Mouse (Mus musculus) CH12.LX (cell line): ENCODE measurements around the gene Tas2r125. TPM values are rescaled to one million over a fixed set of nuclear protein-coding genes. Genes with fewer than 3 reads are reported as not detected.

Experiments used
- DNase-seq: peaks from one replicate; pipeline ENCODE4 v3.0.0-alpha.2; 2013; ENCODE audit errors: extremely low read depth
- H3K27ac ChIP-seq: 2 replicates; pipeline ENCODE4 v1.5.1; 2012; ENCODE audit warnings: low read depth, mild to moderate bottlenecking, control low read depth, moderate library complexity; ENCODE audit not compliant: insufficient read depth
- H3K27me3 ChIP-seq: replicated peaks from 2 replicates; pipeline ENCODE3; 2012; ENCODE audit warnings: inconsistent platforms
- H3K36me3 ChIP-seq, 2 experiments: replicated peaks in 1 of 2; 2 replicates each; pipeline versions ENCODE3 to v1.6.1; 2012; ENCODE audit warnings: inconsistent platforms in 1 of 2, low read length in 1 of 2, mild to moderate bottlenecking in 1 of 2, mixed read lengths in 1 of 2, moderate library complexity in 1 of 2; ENCODE audit not compliant: control insufficient read depth in 1 of 2, insufficient read depth in 1 of 2
- H3K4me1 ChIP-seq, 2 experiments: 2 replicates each; pipeline ENCODE4 v1.6.1; 2012; ENCODE audit warnings: inconsistent platforms in 1 of 2, moderate library complexity in 1 of 2; ENCODE audit not compliant: insufficient read depth in 2 of 2, control insufficient read depth in 1 of 2
- H3K4me2 ChIP-seq: 2 replicates; pipeline ENCODE4 v1.6.1; 2012; ENCODE audit warnings: low read depth, mild to moderate bottlenecking, control low read depth; ENCODE audit not compliant: poor library complexity, insufficient read depth, severe bottlenecking
- H3K4me3 ChIP-seq, 3 experiments: fragments of 150-350 bp in 1 of 3; sonication (generic) in 1 of 3; replicated peaks in 1 of 3; 2 replicates each; pipeline versions ENCODE3 to v1.5.1; 2011 to 2012; ENCODE audit warnings: low read depth in 2 of 3, low read length in 2 of 3, mild to moderate bottlenecking in 2 of 3, moderate library complexity in 2 of 3, control low read depth in 1 of 3, improper control_type of control experiment in 1 of 3, inconsistent platforms in 1 of 3, mixed read lengths in 1 of 3; ENCODE audit not compliant: poor library complexity in 1 of 3
- H3K79me2 ChIP-seq: replicated peaks from 2 replicates; pipeline ENCODE4 v1.6.1; 2012; ENCODE audit warnings: mild to moderate bottlenecking, moderate library complexity; ENCODE audit not compliant: control insufficient read depth, poor library complexity, insufficient read depth, severe bottlenecking; ENCODE audit errors: extremely low read depth
- H3K9ac ChIP-seq: 2 replicates; pipeline ENCODE4 v1.6.1; 2012; ENCODE audit warnings: low read depth, mild to moderate bottlenecking, control low read depth, moderate library complexity; ENCODE audit not compliant: insufficient read depth
- H3K9me3 ChIP-seq: replicated peaks from 2 replicates; pipeline ENCODE3; 2012; ENCODE audit warnings: low read length, inconsistent platforms, mixed read lengths
- CHD1 ChIP-seq: IDR thresholded peaks from 2 replicates; pipeline ENCODE4 v1.6.1; 2012; ENCODE audit warnings: low read depth, low read length, improper control_type of control experiment, inconsistent platforms
- E2F4 ChIP-seq: IDR thresholded peaks from 2 replicates; pipeline ENCODE4 v1.6.1; 2011; ENCODE audit warnings: low read depth, low read length, improper control_type of control experiment; ENCODE audit not compliant: insufficient replicate concordance
- EP300 ChIP-seq: IDR thresholded peaks from 2 replicates; pipeline ENCODE4 v1.6.1; 2011; ENCODE audit warnings: low read length, improper control_type of control experiment
- GABPA ChIP-seq: IDR thresholded peaks from 2 replicates; pipeline ENCODE4 v1.6.1; 2012; ENCODE audit warnings: low read depth, low read length, improper control_type of control experiment, inconsistent platforms; ENCODE audit not compliant: insufficient replicate concordance
- HCFC1 ChIP-seq: IDR thresholded peaks from 2 replicates; pipeline ENCODE4 v1.6.1; 2012; ENCODE audit warnings: low read depth, mild to moderate bottlenecking, inconsistent platforms, low read length, improper control_type of control experiment
- IRF4 ChIP-seq: IDR thresholded peaks from 2 replicates; pipeline ENCODE4 v1.6.1; 2014; ENCODE audit warnings: low read depth, mild to moderate bottlenecking, inconsistent platforms, low read length, improper control_type of control experiment
- JUN ChIP-seq: IDR thresholded peaks from 2 replicates; pipeline ENCODE4 v1.6.1; 2011; ENCODE audit warnings: low read depth, mild to moderate bottlenecking, low read length, improper control_type of control experiment, moderate library complexity; ENCODE audit not compliant: insufficient read depth
- JUND ChIP-seq: conservative IDR thresholded peaks from 2 replicates; pipeline ENCODE4 v1.6.1; 2011; ENCODE audit warnings: low read depth, low read length, improper control_type of control experiment
- KAT2A ChIP-seq: IDR thresholded peaks from 2 replicates; pipeline ENCODE4 v1.6.1; 2012; ENCODE audit warnings: low read length, improper control_type of control experiment, inconsistent platforms; ENCODE audit not compliant: insufficient replicate concordance
- MAFK ChIP-seq: IDR thresholded peaks from 2 replicates; pipeline ENCODE4 v1.6.1; 2011; ENCODE audit warnings: low read length, improper control_type of control experiment; ENCODE audit not compliant: insufficient replicate concordance
- MAZ ChIP-seq: IDR thresholded peaks from 2 replicates; pipeline ENCODE4 v1.6.1; 2012; ENCODE audit warnings: low read depth, mild to moderate bottlenecking, inconsistent platforms, low read length, improper control_type of control experiment, moderate library complexity
- MEF2A ChIP-seq: IDR thresholded peaks from 2 replicates; pipeline ENCODE4 v1.6.1; 2014; ENCODE audit warnings: low read depth, mild to moderate bottlenecking, inconsistent platforms, low read length, improper control_type of control experiment, borderline replicate concordance
- MYC ChIP-seq: IDR thresholded peaks from 2 replicates; pipeline ENCODE4 v1.6.1; 2011; ENCODE audit warnings: low read depth, mild to moderate bottlenecking, improper control_type of control experiment, low read length
- POLR2AphosphoS2 ChIP-seq: IDR thresholded peaks from 2 replicates; pipeline ENCODE4 v1.6.1; 2011; ENCODE audit warnings: low read depth, low read length, improper control_type of control experiment
- RCOR1 ChIP-seq: conservative IDR thresholded peaks from 2 replicates; pipeline ENCODE4 v1.6.1; 2012; ENCODE audit warnings: low read depth, mild to moderate bottlenecking, inconsistent platforms, low read length, improper control_type of control experiment
- SMC3 ChIP-seq: IDR thresholded peaks from 2 replicates; pipeline ENCODE4 v1.6.1; 2011; ENCODE audit warnings: low read depth, low read length, improper control_type of control experiment
- TBP ChIP-seq: conservative IDR thresholded peaks from 2 replicates; pipeline ENCODE4 v1.6.1; 2011; ENCODE audit warnings: low read depth, low read length, improper control_type of control experiment
- TCF12 ChIP-seq: IDR thresholded peaks from 2 replicates; pipeline ENCODE4 v1.6.1; 2014; ENCODE audit warnings: low read depth, mild to moderate bottlenecking, inconsistent platforms, low read length, improper control_type of control experiment
- USF1 ChIP-seq: IDR thresholded peaks from 2 replicates; pipeline ENCODE4 v1.6.1; 2014; ENCODE audit warnings: low read depth, mild to moderate bottlenecking, inconsistent platforms, low read length, improper control_type of control experiment
- USF2 ChIP-seq: conservative IDR thresholded peaks from 2 replicates; pipeline ENCODE4 v1.6.1; 2011; ENCODE audit warnings: low read depth, low read length, improper control_type of control experiment
- ZKSCAN1 ChIP-seq: IDR thresholded peaks from 2 replicates; pipeline ENCODE4 v1.6.1; 2012; ENCODE audit warnings: low read depth, inconsistent platforms, low read length, improper control_type of control experiment, borderline replicate concordance
- ZMIZ1 ChIP-seq: IDR thresholded peaks from 2 replicates; pipeline ENCODE4 v1.6.1; 2012; ENCODE audit warnings: low read depth, mild to moderate bottlenecking, inconsistent platforms, low read length, improper control_type of control experiment
- dilution Hi-C: fragments of 300-500 bp; cut with MboI; formaldehyde crosslinking; loops from 2 replicates; pipeline ENCODE4 v1.14.3; 2020; ENCODE audit warnings: low sequenced_read_pairs; ENCODE audit not compliant: extremely low pct_unique_long_range_greater_than_20kb, extremely low pct_ligation_motif_present
- in situ Hi-C: fragments of 300-500 bp; cut with MboI; formaldehyde crosslinking; loops from 3 replicates; pipeline ENCODE4 v1.14.3; 2019; ENCODE audit warnings: low sequenced_read_pairs, low pct_ligation_motif_present, low pct_unique_long_range_greater_than_20kb, mixed read lengths
- polyA plus RNA-seq: library from polyadenylated mRNA; unstranded; fragments of >175 nt; gene quantifications from 2 replicates; pipeline ENCODE4 v1.2.1, GENCODE M21; 2012; ENCODE audit warnings: low read depth; ENCODE audit not compliant: insufficient read length
- total RNA-seq, 2 experiments: library from RNA; depleted of rRNA; stranded (reverse); fragments of 300-350 nt in 1 of 2; fragments of >200 nt in 1 of 2; gene quantifications; 2 replicates each; pipeline ENCODE4 v1.2.3; 2012 to 2014

Tas2r125 gene
- not detected in 2 replicates for total RNA-seq (2012; rRNA removed)
- not detected in 2 replicates for total RNA-seq (2014; rRNA removed)
- not detected in 2 replicates for polyA plus RNA-seq

GRCm38 (mm10) chr6:132909351-132909750 lies at the start of gene Tas2r125:
TSS of gene Tas2r125 (plus strand) at chr6:132909651.
- Histone ChIP-seq H3K27ac (no peak within 1 kb of the TSS), H3K4me1 (no peaks in the 10 kb centered on the region), H3K9ac (no peak within 1 kb of the TSS), H3K4me2 (no peak within 1 kb of the TSS), H3K4me3 (no peak within 1 kb of the TSS), H3K9me3 (peaks cover 14% of the 10 kb centered on the region), H3K27me3 (no peaks in the 10 kb centered on the region), H3K36me3 (no peaks in the 10 kb centered on the region), H3K79me2 (no peaks in the 10 kb centered on the region)
- dilution Hi-C loops (no loop called here), in situ Hi-C loops (no loop called here)
- TF ChIP-seq POLR2AphosphoS2 (no peak), TCF12 (no peak), MAFK (no peak), TBP (no peak), KAT2A (no peak), USF1 (no peak), GABPA (no peak), HCFC1 (no peak), MYC (no peak), RCOR1 (no peak), IRF4 (no peak)
- no peak for DNase-seq

- Histone ChIP-seq H3K27ac (no peak within 1 kb of the TSS), H3K9ac (no peak within 1 kb of the TSS), H3K9me3 (no peaks in the 10 kb centered on the region)
- in situ Hi-C loops = no loop called here
- TF ChIP-seq ZKSCAN1 (no peak), JUN (no peak), IRF4 (no peak), EP300 (no peak), MAZ (no peak), USF2 (no peak), ZMIZ1 (no peak), E2F4 (no peak), MAFK (no peak), CHD1 (no peak), JUND (no peak), MEF2A (no peak), SMC3 (no peak)
- TF ChIP-seq, all 38 proteins: peak for 0
- no peak for DNase-seq
- dilution Hi-C loops = no loop called here
- Histone ChIP-seq H3K79me2 (no peaks in the 10 kb centered on the region), H3K4me2 (no peak within 1 kb of the TSS), H3K4me1 (no peaks in the 10 kb centered on the region), H3K27me3 (no peaks in the 10 kb centered on the region), H3K4me3 (no peak within 1 kb of the TSS), H3K36me3 (no peaks in the 10 kb centered on the region)
These were observed 41.7 kb upstream of the Tas2r125 start, which contains the start of gene Tas2r110 for GRCm38 (mm10) chr6:132867708-132868107. TSS of gene Tas2r110 (plus strand) at chr6:132868008.
